Mouse (Mus musculus) bone marrow macrophage, adult 2 months (primary cell): ENCODE measurements around the gene Rnf181.

ENCODE experiments used
- CTCF ChIP-seq: IDR thresholded peaks from 2 replicates; pipeline ENCODE4 v1.5.1; 2012; ENCODE audit warnings: low read depth, mild to moderate bottlenecking, low read length, moderate library complexity
- POLR2A ChIP-seq: IDR thresholded peaks from 2 replicates; pipeline ENCODE4 v1.6.1; 2012; ENCODE audit warnings: mild to moderate bottlenecking, low read depth, low read length, borderline replicate concordance

- TF ChIP-seq CTCF (no peak), POLR2A (no peak)
Measured at GRCm38 (mm10) chr6:72326274-72326673, 40.5 kb downstream of the Rnf181 start.
